Mouse (Mus musculus) kidney, postnatal 36 days (tissue): ENCODE results near the gene Limch1.

Experiments
- DNase-seq, 2 experiments: peaks; one replicate each; pipeline ENCODE4 v3.0.0; 2021 to 2022; ENCODE audit warnings: mixed read lengths in 2 of 2

The Limch1 gene

GRCm38 (mm10) chr5:66786621-66787061 lies 41.0 kb downstream of the Limch1 start:
- DNase-seq: no peak

- DNase-seq: no peak
Observed at GRCm38 (mm10) chr5:66789041-66789440, 43.4 kb downstream of the Limch1 start.

- no peak for DNase-seq
Observed at GRCm38 (mm10) chr5:66791161-66791560, 45.5 kb downstream of the Limch1 start.

GRCm38 (mm10) chr5:66793251-66793650 lies 47.6 kb downstream of the Limch1 start:
- no peak for DNase-seq

- DNase-seq: peak; percentile 35 to 58
Observed at GRCm38 (mm10) chr5:66797326-66797725, 51.7 kb downstream of the Limch1 start.

GRCm38 (mm10) chr5:66798135-66798534 lies 52.5 kb downstream of the Limch1 start:
- DNase-seq: no peak

- DNase-seq: peak; percentile 37 to 57
Observed at GRCm38 (mm10) chr5:66798591-66799003, 53.0 kb downstream of the Limch1 start.

GRCm38 (mm10) chr5:66800243-66800642 lies 54.6 kb downstream of the Limch1 start:
- DNase-seq: peak in 1 of 2 experiments; percentile 30

- no peak for DNase-seq
Observed at GRCm38 (mm10) chr5:66800977-66801376, 55.4 kb downstream of the Limch1 start.

- DNase-seq: no peak
Observed at GRCm38 (mm10) chr5:66802196-66802595, 56.6 kb downstream of the Limch1 start.

- DNase-seq: no peak
Observed at GRCm38 (mm10) chr5:66806335-66806734, 60.7 kb downstream of the Limch1 start.

GRCm38 (mm10) chr5:66807737-66808136 lies 62.1 kb downstream of the Limch1 start:
- no peak for DNase-seq

GRCm38 (mm10) chr5:66809016-66809570 lies 63.5 kb downstream of the Limch1 start:
- DNase-seq: no peak

GRCm38 (mm10) chr5:66810396-66810795 lies 64.8 kb downstream of the Limch1 start:
- no peak for DNase-seq

GRCm38 (mm10) chr5:66814674-66815073 lies 69.0 kb downstream of the Limch1 start:
- no peak for DNase-seq

GRCm38 (mm10) chr5:66815877-66816276 lies 70.2 kb downstream of the Limch1 start:
- no peak for DNase-seq

- no peak for DNase-seq
Observed at GRCm38 (mm10) chr5:66816751-66817150, 71.1 kb downstream of the Limch1 start.

- no peak for DNase-seq
Observed at GRCm38 (mm10) chr5:66817184-66817956, 71.7 kb downstream of the Limch1 start.

- no peak for DNase-seq
Observed at GRCm38 (mm10) chr5:66822500-66823205, 77.0 kb downstream of the Limch1 start.

- DNase-seq: no peak
Observed at GRCm38 (mm10) chr5:66825586-66825985, 80.0 kb downstream of the Limch1 start.

- no peak for DNase-seq
Observed at GRCm38 (mm10) chr5:66826844-66827243, 81.2 kb downstream of the Limch1 start.

GRCm38 (mm10) chr5:66829505-66829904 lies 83.9 kb downstream of the Limch1 start:
- no peak for DNase-seq

GRCm38 (mm10) chr5:66830206-66830605 lies 84.6 kb downstream of the Limch1 start:
- no peak for DNase-seq

- DNase-seq: no peak
Observed at GRCm38 (mm10) chr5:66834756-66835155, 89.1 kb downstream of the Limch1 start.
